Mouse (Mus musculus): ENCODE data around the gene Atp6v0c. TPM values are rescaled to one million over a fixed set of nuclear protein-coding genes. Genes with fewer than 3 reads are reported as not detected.

Gene Atp6v0c
- polyA plus RNA-seq, 1 experiment from 2014 or later: 504 TPM

DNA sequence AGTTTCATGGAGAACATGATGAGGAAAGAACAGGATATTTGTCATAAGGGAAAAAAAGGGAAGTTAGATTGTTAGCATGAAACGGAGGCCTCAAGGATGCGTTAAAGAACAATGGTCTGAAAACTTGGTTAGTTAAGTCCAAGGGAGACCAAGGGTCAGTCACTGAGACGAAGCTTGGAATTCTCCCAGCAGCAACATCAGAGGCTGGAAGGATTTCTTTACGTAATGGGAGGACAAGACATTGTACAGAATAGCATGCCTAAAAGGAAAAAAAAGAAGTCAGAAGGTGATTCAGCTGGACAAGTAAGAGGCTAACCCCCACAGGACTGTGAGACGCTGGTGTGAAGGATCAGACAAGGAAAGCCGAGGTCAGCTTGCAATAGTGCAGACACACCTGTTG is 2.4 kb downstream of the Atp6v0c start:
- WGBS: 74% methylated on average over 6 of the region's 6 CpGs
- peaks cover 33% of the 10 kb centered on the region for H3K4me1 ChIP-seq (ENCODE audit: control insufficient read depth, insufficient read depth, low read length)
- H3K27ac ChIP-seq (ENCODE audit: low read length): no peak overlapping the region
- no peaks in the 10 kb centered on the region for H3K27me3 ChIP-seq (ENCODE audit: control insufficient read depth, insufficient read depth, low read length)
- H3K9me3 ChIP-seq (replicated peaks; ENCODE audit: control insufficient read depth, low read length): no peaks in the 10 kb centered on the region
- no peak overlapping the region for H3K4me3 ChIP-seq (replicated peaks; ENCODE audit: low read length)
- no peak for ATAC-seq (ENCODE audit: insufficient read depth, low FRiP score)
- H3K36me3 ChIP-seq (ENCODE audit: control insufficient read depth, insufficient read depth, low read length): no peaks in the 10 kb centered on the region
- no peak overlapping the region for H3K9ac ChIP-seq (ENCODE audit: low read length)
- peak overlapping the region; percentile 77; the same call in 1 of the 2 replicates for H3K4me2 ChIP-seq (ENCODE audit: low read depth, low read length)

DNA sequence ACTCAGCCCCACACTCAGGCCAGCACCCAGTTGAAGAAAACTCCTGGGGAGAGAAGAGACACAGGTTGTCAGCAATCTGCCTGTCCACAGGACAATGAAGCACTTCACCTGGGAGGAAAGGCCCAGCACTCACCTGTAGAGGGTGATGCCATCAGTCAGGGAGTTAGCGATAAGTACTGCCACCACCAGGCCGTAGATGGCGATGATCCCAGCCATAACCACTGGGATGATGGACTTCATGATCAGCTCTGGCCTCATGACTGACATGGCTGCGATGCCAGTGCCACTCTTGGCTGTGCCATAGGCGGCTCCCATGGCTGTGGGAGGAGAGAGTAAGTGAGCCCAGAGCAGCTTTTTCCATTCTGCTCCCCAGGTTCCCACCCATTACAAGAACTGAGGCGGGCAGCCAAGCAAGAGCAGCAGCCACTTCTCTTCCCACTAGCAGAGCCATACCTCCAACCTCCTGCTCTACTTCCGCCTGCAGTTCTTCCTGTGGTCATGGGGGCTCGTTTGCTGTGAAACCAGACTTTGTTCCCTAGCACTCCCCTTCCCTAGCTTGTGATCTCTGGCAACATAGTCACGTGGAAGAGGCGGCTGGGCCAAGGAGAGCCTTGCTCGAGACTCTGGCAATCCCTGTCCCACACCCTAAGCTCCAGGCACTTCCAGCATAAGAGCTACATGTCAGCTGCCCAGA is 4.8 kb downstream of the Atp6v0c start:
- Histone ChIP-seq H3K4me2 (ENCODE audit: low read depth, low read length) (no peak overlapping the region), H3K27ac (ENCODE audit: low read length) (no peak overlapping the region), H3K27me3 (ENCODE audit: control insufficient read depth, insufficient read depth, low read length) (no peaks in the 10 kb centered on the region), H3K36me3 (ENCODE audit: control insufficient read depth, insufficient read depth, low read length) (no peaks in the 10 kb centered on the region), H3K9ac (ENCODE audit: low read length) (no peak overlapping the region), H3K4me1 (ENCODE audit: control insufficient read depth, insufficient read depth, low read length) (peaks cover 28% of the 10 kb centered on the region), H3K9me3 (replicated peaks; ENCODE audit: control insufficient read depth, low read length) (no peaks in the 10 kb centered on the region), H3K4me3 (replicated peaks; ENCODE audit: low read length) (no peak overlapping the region)
- 80% methylated on average over 11 of the region's 11 CpGs for WGBS
- ATAC-seq (ENCODE audit: insufficient read depth, low FRiP score): no peak

DNA sequence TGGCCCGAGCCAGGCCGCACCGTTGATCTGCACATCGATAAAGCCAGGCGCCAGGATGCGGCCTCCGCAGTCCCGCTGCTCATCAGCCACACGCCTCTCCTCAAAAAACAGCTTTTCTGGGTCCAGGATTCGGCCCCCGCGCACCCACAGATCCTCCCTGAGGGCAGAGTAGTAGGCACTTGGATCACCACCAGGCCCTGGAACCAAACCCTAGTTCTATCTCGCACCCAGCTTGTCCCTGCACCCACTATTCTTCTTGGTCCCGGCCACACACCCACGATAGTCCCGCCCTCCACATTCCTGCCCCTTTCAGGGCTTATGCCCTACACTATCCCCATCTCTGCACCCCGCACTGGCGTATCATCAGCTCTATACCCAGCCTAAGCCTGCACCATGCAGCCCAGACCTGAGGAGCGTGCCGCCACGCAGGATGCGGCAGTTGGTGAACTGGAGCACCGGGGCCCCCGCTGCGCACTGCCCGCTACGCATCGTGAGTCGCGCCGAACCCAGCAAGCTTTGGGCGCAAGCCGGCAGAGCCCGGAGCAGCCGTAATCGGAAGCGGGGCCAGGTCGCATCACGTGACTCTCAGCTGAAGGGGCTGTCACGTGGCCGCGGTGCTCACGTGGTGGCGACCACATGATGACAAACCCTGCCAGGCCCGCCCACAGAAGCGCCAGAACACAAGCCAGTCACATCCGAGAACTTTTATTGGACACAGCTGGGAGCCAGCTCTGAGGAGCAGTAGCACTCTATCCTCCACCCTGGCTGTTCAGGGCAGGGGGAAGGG is 6.1 kb downstream of the Atp6v0c start, which contains the start of gene Amdhd2:
Amdhd2 (minus strand) TSS at position 591 of the 787 bp plus-strand sequence.
- H3K9me3 ChIP-seq (replicated peaks; ENCODE audit: control insufficient read depth, low read length): no peaks in the 10 kb centered on the region
- H3K4me3 ChIP-seq (replicated peaks; ENCODE audit: low read length): peak within 1 kb of the TSS; percentile 83
- peak within 1 kb of the TSS; percentile 84 for H3K9ac ChIP-seq (ENCODE audit: low read length)
- ATAC-seq (ENCODE audit: insufficient read depth, low FRiP score): peak; percentile 91
- H3K27ac ChIP-seq (ENCODE audit: low read length): peak within 1 kb of the TSS; percentile 81
- no peaks in the 10 kb centered on the region for H3K27me3 ChIP-seq (ENCODE audit: control insufficient read depth, insufficient read depth, low read length)
- H3K4me1 ChIP-seq (ENCODE audit: control insufficient read depth, insufficient read depth, low read length): peaks cover 28% of the 10 kb centered on the region
- no peaks in the 10 kb centered on the region for H3K36me3 ChIP-seq (ENCODE audit: control insufficient read depth, insufficient read depth, low read length)
- WGBS: under 1% methylated on average over 47 of the region's 47 CpGs
- H3K4me2 ChIP-seq (ENCODE audit: low read depth, low read length): peak within 1 kb of the TSS; percentile 92

DNA sequence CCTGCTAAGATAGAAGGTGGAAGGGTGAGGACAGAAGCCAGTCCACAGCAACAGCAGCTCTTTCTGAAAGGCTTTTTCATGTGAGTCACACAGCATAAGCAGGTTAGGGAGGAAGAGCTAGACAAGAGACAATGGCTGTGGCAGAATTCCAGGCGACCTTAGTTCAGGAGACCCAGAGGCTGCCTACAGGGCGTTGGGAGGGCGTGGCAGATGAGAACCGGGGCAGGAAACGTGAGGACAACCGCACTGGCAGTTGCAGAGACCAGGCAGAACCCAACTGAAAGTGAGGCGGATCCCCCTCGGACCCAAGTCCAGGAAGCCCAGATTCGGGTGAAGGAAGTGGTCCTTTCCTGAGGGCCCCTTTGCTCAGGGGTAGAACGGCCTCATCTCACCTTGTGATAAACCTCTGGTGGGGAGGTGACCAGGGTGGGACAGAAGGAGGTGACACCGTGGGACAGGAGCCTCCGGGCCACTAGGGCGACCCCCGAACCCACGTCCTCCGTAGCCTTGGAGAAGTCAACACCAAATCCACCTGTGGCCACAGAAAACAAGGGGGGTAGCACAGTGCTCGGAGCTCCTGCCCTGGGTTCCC is 6.8 kb downstream of the Atp6v0c start:
- Histone ChIP-seq H3K4me3 (replicated peaks; ENCODE audit: low read length) (peak overlapping the region; percentile 83), H3K9ac (ENCODE audit: low read length) (peak overlapping the region; percentile 84), H3K4me2 (ENCODE audit: low read depth, low read length) (peak overlapping the region; percentile 92), H3K9me3 (replicated peaks; ENCODE audit: control insufficient read depth, low read length) (no peaks in the 10 kb centered on the region), H3K27me3 (ENCODE audit: control insufficient read depth, insufficient read depth, low read length) (no peaks in the 10 kb centered on the region), H3K27ac (ENCODE audit: low read length) (peak overlapping the region; percentile 81), H3K4me1 (ENCODE audit: control insufficient read depth, insufficient read depth, low read length) (peaks cover 21% of the 10 kb centered on the region), H3K36me3 (ENCODE audit: control insufficient read depth, insufficient read depth, low read length) (no peaks in the 10 kb centered on the region)
- 20% methylated on average over 17 of the region's 17 CpGs for WGBS
- no peak for ATAC-seq (ENCODE audit: insufficient read depth, low FRiP score)

DNA sequence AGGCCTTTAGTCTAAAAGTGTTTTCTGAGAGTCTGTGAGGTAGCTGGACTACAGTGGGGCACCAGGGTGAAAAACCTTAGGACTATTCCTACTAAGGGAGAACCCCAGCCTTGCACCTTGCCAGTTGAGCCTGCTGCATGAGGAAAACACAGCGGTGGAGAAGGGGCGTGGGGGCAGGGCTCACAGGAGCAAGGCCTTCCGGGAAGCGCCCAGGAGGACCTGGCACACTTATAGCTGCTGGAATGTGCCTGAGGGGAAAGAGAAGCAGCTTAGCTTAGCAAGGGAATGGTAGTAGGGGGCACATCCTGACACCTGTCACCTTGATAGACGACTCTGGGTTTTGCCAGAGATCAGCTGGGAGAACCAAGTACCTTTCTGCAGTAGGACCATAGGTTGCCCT is 8.0 kb downstream of the Atp6v0c start:
- Histone ChIP-seq H3K27ac (ENCODE audit: low read length) (no peak overlapping the region), H3K9me3 (replicated peaks; ENCODE audit: control insufficient read depth, low read length) (no peaks in the 10 kb centered on the region), H3K4me2 (ENCODE audit: low read depth, low read length) (no peak overlapping the region), H3K4me3 (replicated peaks; ENCODE audit: low read length) (no peak overlapping the region), H3K27me3 (ENCODE audit: control insufficient read depth, insufficient read depth, low read length) (no peaks in the 10 kb centered on the region), H3K9ac (ENCODE audit: low read length) (no peak overlapping the region), H3K36me3 (ENCODE audit: control insufficient read depth, insufficient read depth, low read length) (no peaks in the 10 kb centered on the region), H3K4me1 (ENCODE audit: control insufficient read depth, insufficient read depth, low read length) (peaks cover 17% of the 10 kb centered on the region)
- ATAC-seq (ENCODE audit: insufficient read depth, low FRiP score): no peak
- WGBS: 70% methylated on average over 5 of the region's 5 CpGs

DNA sequence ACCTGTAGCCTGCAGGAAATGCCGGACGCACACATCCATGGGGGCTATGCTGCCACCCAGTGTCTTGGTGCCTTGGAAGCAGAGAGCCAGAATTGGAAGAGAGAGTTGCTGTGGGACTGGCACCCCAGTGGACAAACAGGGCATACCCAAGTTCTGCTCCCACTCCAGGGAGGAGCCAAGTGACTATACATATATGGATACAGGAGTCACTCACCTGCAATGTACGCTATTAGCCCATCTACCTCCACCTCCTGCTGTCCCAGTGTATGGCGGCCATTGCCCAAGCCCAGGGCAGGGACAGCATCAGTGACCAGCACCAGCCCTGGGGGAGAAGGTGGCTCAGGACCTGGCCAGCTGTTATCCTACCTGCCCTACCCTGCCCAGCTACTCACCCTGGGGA is 12.0 kb downstream of the Atp6v0c start:
- Histone ChIP-seq H3K27me3 (ENCODE audit: control insufficient read depth, insufficient read depth, low read length) (no peaks in the 10 kb centered on the region), H3K9ac (ENCODE audit: low read length) (no peak overlapping the region), H3K9me3 (replicated peaks; ENCODE audit: control insufficient read depth, low read length) (no peaks in the 10 kb centered on the region), H3K36me3 (ENCODE audit: control insufficient read depth, insufficient read depth, low read length) (no peaks in the 10 kb centered on the region), H3K4me2 (ENCODE audit: low read depth, low read length) (no peak overlapping the region), H3K4me1 (ENCODE audit: control insufficient read depth, insufficient read depth, low read length) (peaks cover 5% of the 10 kb centered on the region), H3K27ac (ENCODE audit: low read length) (no peak overlapping the region), H3K4me3 (replicated peaks; ENCODE audit: low read length) (no peak overlapping the region)
- no peak for ATAC-seq (ENCODE audit: insufficient read depth, low FRiP score)
- 95% methylated on average over 4 of the region's 4 CpGs for WGBS

DNA sequence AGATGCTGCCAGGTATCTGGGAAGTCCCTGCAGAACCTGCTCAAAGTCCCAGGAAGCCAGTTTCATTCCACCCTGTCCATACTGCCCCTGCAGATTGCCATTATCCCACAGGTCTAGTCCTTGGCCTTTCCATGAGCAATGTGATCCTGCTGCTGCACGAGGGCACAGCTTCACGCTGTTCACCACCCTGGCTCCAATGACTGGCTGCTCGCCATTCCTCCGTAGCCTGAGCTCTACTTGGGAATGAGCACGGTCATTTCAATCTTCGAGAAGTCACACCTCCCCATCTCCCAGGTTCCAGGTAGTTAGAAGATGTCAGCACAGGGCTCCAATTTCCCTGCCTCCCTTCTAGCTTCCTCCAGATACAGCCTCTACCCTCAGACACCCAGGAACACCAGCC is 12.4 kb downstream of the Atp6v0c start:
- no peak overlapping the region for H3K4me3 ChIP-seq (replicated peaks; ENCODE audit: low read length)
- no peak overlapping the region for H3K9ac ChIP-seq (ENCODE audit: low read length)

DNA sequence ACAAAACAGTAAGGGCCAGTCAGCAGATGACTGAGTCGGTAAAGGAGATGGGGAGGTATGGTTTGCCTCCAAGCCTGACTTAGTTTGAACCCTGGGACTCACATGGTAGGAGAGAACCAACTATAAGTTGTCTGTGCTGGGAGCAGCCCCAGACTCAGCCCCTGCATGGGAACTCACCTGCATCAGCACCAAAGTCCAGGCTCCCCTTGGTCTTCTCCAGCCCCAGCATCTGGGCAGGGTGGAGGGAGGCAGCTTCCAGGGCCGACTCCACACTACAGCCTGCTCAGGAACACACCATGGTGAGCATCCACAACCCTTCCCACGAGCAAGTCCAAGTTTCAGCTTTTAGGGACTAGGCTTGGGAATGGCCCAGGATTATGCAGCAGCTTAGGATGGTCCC is 13.1 kb downstream of the Atp6v0c start:
- no peak for ATAC-seq (ENCODE audit: insufficient read depth, low FRiP score)
- Histone ChIP-seq H3K4me3 (replicated peaks; ENCODE audit: low read length) (no peak overlapping the region), H3K4me2 (ENCODE audit: low read depth, low read length) (no peak overlapping the region), H3K27me3 (ENCODE audit: control insufficient read depth, insufficient read depth, low read length) (no peaks in the 10 kb centered on the region), H3K4me1 (ENCODE audit: control insufficient read depth, insufficient read depth, low read length) (peaks cover 9% of the 10 kb centered on the region; the same call in 1 of the 2 replicates), H3K36me3 (ENCODE audit: control insufficient read depth, insufficient read depth, low read length) (no peaks in the 10 kb centered on the region), H3K9ac (ENCODE audit: low read length) (no peak overlapping the region), H3K9me3 (replicated peaks; ENCODE audit: control insufficient read depth, low read length) (no peaks in the 10 kb centered on the region), H3K27ac (ENCODE audit: low read length) (no peak overlapping the region)
- WGBS: 75% methylated on average over 3 of the region's 3 CpGs

More for the DNA sequence above, 12.4 kb downstream of the Atp6v0c start:
- ATAC-seq (ENCODE audit: insufficient read depth, low FRiP score): no peak
- Histone ChIP-seq H3K9me3 (replicated peaks; ENCODE audit: control insufficient read depth, low read length) (no peaks in the 10 kb centered on the region), H3K27me3 (ENCODE audit: control insufficient read depth, insufficient read depth, low read length) (no peaks in the 10 kb centered on the region), H3K4me2 (ENCODE audit: low read depth, low read length) (no peak overlapping the region), H3K4me1 (ENCODE audit: control insufficient read depth, insufficient read depth, low read length) (peaks cover 6% of the 10 kb centered on the region; the same call in 1 of the 2 replicates), H3K27ac (ENCODE audit: low read length) (no peak overlapping the region), H3K36me3 (ENCODE audit: control insufficient read depth, insufficient read depth, low read length) (no peaks in the 10 kb centered on the region)
- WGBS: 94% methylated on average over 6 of the region's 6 CpGs

DNA sequence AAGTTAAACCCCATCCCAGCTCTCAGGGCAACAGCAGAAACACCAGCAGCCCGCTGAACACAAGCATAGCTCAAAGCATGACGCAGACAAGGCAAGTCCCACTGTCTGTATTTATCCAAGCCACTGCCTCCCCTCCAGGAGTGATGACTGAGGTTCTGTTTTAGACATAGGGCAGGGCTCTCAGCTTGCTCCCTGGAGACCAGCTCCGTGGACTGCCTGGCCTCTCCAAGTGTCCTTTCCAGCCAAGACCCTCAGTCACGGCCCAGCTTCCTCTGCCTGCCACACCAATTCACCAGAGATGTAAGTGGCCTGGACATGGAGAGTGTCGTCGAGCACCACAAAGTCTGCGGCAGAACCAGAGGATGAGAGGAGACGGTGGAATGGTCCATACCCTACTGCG is 13.8 kb downstream of the Atp6v0c start:
- no peak overlapping the region for H3K4me2 ChIP-seq (ENCODE audit: low read depth, low read length)
- no peaks in the 10 kb centered on the region for H3K9me3 ChIP-seq (replicated peaks; ENCODE audit: control insufficient read depth, low read length)
- H3K36me3 ChIP-seq (ENCODE audit: control insufficient read depth, insufficient read depth, low read length): no peaks in the 10 kb centered on the region
- 90% methylated on average over 9 of the region's 9 CpGs for WGBS
- no peak overlapping the region for H3K9ac ChIP-seq (ENCODE audit: low read length)
- H3K4me1 ChIP-seq (ENCODE audit: control insufficient read depth, insufficient read depth, low read length): peaks cover 10% of the 10 kb centered on the region; the same call in 1 of the 2 replicates
- no peak for ATAC-seq (ENCODE audit: insufficient read depth, low FRiP score)
- H3K4me3 ChIP-seq (replicated peaks; ENCODE audit: low read length): no peak overlapping the region
- H3K27ac ChIP-seq (ENCODE audit: low read length): no peak overlapping the region
- no peaks in the 10 kb centered on the region for H3K27me3 ChIP-seq (ENCODE audit: control insufficient read depth, insufficient read depth, low read length)
